Mouse (Mus musculus) liver, adult 2 months (tissue): ENCODE data around the gene Doc2g.

ENCODE experiments used
- CTCF ChIP-seq: fragments of 200-500 bp; IDR thresholded peaks from 2 replicates; pipeline ENCODE4 v1.5.1; 2011; ENCODE audit warnings: low read depth, low read length, control low read depth
- POLR2A ChIP-seq: fragments of 200-500 bp; IDR thresholded peaks from 2 replicates; pipeline ENCODE4 v1.6.1; 2011; ENCODE audit warnings: low read length, control low read depth; ENCODE audit not compliant: insufficient read depth; ENCODE audit errors: extremely low read depth

GRCm38 (mm10) chr19:4015635-4016034, 12.5 kb downstream of the Doc2g start:
- TF ChIP-seq CTCF = no peak
- no peak for TF ChIP-seq POLR2A
